Mouse (Mus musculus) forelimb bud, embryonic 11.5 days (tissue): ENCODE data around the gene Fcrla.
A peak's percentile ranks its signal among the peaks of the same experiment; 100 is the strongest.

Experiments used
- DNase-seq: peaks from one replicate; pipeline ENCODE4 v3.0.0-alpha.2; 2012; ENCODE audit warnings: low read depth, low spot score

Gene Fcrla

DNA sequence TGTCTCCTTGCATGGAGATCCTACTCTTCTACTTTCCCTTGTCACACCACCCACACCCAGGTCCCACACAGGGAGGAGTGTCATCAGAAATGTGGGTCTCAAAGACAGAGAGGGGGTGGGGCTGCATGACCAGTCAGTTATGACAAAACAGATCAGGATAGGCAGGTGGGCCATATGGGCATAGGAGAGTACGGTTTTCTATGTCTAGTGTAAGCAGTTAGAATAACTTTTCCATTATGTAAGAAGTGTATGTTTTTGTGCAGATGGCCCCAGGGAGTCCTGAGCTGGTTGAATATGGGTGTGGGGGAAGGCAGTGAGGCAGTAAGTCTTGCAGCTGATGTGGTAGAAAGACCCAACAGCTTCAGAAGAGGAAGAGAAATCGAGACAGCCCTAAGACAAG is 1.1 kb upstream of the Fcrla start:
- DNase-seq = no peak

DNA sequence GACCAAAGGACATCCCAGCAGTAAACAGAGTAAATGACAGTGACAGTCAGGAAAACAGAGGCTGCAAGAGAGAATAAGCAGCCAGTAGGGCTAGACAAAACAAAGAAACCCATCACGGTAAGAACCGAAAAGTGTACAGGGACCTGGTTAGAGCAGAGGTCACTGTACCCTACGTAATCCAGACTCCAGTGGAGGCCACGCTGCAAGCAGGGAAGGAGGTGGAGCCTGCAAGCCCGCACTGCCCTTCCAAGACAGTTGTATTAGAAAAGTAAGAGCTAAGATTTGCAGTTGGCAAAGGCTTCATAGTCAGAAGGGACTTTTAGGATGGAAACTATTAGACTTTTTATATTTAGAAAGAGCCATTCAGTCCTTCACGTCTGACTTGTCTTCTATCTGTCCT is 442 bp downstream of the Fcrla start:
- no peak for DNase-seq

DNA sequence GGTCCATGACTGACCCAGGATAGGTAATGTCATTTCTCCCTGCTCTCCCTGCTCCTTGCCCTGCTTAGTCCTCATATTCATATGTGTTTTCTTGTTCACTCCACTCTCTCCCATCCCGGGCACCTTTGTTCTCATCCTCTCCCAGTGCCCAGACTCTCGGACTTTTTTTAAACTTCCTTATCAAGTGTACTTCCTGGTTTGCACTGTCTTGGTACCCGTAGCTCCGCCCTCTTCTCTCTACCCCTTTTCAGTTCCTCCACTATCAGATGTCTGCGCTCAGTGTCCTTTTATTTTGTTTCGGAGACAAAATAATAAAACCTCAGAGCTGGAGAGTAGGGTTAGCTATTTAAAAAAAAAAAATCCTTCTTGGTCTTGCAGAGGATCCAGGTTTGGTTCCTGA is 2.9 kb downstream of the Fcrla start:
- DNase-seq = no peak

DNA sequence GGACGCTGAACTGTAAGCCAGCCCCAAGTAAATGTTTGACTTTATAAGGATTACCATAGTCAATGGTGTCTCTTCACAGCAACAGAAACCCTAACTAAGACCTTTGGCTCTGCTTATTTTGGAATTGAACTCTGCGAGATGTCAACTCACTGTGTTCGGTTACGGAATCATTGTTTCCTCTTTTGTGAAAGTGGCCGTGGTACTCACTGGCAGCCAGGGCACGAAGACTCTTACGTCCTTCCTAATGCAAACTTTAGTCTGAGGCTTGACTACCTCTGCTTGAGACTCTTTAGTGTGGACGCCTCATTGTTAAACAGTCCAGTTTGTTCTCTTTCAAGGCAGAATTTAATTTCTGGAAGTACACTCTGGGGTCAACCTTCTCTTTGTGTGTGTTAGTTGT is 8.1 kb downstream of the Fcrla start:
- DNase-seq = no peak

DNA sequence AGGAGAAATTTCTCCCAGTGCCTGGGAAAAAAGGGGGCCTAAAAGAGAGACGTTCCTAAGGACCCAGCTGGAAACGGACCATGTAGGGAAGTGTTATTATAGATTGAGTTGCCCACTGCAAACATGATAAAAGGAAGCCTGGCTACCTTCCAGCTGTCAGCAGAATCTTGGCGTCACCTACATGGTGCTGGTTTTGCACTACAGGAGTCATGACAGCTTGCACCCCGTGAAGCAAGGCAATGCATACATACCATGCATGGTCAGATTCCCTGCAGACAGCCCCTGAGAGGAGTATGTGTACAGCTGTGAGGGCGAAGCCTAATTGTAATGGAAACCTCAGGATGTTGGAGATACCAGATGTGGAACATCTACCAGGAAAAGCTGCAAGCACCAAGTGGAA is 11.7 kb downstream of the Fcrla start:
- DNase-seq = no peak

DNA sequence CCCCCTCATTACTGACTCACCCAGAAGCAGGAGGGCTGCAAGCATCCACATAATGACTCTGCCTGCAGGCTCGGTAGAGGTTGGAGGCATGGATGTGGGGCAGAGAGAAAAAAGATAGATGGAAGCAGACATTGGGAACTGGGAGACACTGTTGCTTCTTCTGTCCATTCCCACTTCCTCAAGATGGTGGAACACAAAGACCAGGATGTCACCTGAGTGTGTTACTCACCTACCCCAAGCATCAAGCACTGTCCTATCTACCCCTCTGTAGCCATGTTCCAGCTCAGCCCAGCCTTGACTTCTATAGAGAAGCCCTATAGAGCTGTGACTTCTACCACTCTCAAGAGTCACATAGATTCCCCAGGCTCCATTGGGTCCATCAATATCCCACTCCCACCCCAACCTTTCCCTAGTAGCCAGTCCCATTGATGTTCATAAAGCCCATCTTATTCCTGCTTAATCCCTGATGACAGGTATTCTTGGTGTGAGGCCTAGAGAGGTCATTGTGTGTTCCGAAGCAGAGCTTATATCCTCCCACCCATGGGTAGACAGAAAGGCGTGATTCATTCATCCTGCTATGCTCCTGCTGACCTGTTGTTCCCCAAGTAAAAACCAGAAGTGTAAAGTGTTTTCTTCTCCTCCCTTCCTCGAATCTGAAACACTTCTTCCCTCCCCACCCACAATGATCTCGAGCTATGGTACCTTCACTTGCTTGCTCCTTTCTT is 14.3 kb downstream of the Fcrla start, which contains the start of gene Fcrlb:
TSS of gene Fcrlb (minus strand) at position 51 of the 725 bp plus-strand sequence.
- DNase-seq = no peak

DNA sequence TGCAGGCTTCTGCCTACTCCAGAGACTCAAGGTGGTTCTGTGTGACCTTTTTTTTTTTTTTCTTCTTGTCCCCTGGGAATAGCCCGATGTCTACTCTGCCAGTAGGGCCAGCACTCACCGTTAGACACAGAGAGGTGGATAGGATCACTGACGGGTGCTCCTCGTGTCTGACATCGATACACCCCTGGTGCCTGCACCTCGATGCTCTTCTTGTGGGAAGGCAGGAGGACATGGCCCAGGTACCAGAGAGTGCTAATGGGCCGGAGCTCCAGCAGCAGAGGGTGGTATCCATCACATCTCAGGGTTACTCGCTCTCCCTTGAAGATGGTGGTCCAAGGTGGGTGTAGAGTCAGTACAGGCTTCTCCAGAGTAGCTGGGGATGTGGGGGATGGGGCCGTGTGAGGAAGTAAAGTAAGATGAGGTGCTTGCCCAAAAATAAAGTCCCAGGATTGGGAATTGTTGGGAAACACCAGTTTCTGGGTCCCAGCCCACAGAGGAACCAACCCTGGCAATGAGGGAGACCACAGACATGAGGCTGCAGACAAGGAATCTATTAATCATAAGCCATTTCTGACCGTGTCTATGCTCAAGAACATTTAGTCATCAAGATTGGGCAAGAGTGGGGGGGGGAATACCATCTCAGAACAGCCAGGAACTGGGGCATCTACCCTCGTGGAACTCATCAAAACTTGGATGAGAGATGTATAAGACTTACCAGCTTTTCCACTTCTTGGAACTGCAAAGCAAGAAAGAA is 15.3 kb downstream of the Fcrla start:
- DNase-seq = no peak

DNA sequence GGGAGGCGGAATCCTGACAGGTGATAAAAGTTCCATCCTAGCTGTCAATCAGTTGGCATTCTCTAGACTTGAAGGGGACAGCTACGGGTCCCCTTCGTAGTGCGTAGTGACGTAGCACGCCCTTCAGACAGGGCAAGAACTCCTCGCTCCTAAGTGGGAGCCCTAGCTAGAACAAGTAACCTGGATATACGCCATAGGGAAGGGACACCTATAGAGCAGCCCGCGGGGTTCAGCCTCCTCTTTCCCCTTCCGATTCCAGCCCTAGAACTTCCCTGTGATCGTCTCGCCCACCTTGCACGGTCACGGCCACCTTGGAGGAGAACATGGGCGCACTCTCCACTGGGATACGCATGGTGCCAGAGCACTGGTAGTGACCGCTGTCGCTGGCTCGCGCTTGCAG is 19.0 kb downstream of the Fcrla start:
- no peak for DNase-seq

DNA sequence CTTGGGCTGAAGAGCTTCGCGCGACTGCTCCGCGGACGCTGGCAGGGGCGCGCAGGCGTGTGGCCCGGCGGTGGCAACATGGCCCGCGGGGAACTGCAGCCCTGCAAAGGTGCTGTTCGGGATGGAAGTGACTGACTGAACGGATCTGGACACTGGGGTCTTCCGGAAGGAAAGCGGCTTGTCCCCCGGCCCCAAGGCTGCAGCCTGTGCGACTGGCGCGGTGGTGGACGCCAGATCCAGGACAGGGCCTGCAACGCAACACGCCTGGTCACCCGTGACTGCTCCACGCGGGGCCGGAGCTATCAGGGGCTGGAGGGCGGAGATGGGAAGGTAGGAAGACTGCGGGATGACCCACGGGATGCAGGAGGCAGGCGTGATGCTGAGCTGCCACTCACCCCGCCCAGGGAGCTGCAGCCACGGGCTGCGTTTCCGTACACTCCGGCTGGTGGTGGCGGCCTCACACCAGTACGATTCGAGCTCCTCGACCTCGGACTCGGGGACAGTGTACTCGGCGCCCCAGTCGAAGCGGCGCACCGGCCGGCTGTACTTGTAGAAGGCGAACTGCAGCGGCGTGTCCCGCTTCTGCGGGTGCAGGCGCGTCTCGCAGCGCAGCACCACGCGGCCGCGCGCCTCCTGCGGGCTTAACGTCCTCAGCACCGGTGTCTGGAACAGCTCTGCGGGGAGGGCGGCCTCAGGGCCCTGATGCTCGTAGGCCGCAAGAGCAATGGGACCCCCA is 19.8 kb downstream of the Fcrla start:
- peak; percentile 30 for DNase-seq

DNA sequence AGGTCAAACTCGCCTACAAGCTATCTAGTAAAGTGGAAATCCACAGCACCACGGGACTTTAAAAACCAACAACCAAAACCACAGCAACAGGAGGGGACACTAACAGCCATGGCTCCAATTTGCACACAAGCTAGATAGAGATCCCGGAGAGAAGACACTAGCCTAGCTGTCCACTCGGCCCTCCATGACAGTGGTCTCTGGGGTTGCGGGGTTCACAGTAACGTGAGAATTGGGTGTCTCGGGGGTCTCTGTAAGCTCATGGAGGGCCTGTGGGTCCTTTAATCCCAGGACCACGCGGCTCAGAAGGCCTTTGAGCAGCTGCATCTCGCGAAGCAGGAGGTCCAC is 20.3 kb downstream of the Fcrla start:
- no peak for DNase-seq

DNA sequence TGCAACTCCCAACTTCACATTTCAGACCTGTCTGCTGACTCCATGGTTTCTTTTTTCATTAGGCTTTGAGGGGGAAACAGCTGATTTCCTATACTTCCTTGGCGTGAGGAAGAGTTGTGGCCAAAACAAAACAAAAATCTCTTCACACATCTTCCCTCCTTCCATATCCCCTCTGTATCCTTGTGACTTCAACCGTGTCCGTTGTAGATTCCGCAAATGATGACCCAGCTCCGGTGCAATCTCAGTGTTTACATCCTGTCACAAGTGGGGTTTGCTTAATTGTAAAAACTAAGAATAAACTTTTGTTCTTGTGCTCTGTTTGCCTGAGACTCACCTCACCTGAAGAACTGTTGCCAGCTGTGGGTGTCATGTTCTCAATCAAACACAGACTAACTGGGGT is 23.9 kb downstream of the Fcrla start:
- DNase-seq = no peak

DNA sequence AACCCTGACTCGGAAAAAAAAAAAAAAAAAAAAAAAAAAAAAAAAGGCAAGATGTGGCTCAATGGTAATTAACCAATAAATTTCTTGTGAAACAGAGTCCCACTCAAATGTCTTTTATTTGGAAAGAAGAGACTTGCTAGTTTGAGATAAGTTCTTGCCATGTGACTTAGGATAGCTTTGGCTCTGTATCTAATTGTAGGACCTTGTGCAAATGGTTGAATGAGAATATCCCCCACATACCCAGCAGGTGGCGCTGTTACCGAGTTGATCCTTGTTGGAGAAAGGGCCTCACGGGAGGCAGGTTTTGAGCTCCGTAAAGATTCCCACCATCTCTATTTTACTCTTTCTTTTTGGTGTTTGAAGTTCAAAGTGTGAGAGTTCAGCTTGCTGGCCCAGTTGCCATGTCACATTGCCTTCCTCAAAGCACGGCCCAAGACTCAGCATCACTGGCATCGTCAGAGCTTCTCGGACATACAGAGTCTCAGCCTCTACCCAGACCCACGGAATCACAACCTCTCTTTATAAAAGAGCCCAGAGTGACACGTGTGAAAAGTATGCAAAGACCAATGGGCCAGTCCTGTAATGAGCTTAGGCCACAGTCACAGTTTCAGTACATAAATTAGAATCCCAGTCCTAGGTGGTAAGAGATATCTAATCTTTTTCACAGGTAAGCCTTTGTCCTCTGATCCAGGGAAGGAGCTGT is 25.7 kb downstream of the Fcrla start:
- peak; percentile 88 for DNase-seq

DNA sequence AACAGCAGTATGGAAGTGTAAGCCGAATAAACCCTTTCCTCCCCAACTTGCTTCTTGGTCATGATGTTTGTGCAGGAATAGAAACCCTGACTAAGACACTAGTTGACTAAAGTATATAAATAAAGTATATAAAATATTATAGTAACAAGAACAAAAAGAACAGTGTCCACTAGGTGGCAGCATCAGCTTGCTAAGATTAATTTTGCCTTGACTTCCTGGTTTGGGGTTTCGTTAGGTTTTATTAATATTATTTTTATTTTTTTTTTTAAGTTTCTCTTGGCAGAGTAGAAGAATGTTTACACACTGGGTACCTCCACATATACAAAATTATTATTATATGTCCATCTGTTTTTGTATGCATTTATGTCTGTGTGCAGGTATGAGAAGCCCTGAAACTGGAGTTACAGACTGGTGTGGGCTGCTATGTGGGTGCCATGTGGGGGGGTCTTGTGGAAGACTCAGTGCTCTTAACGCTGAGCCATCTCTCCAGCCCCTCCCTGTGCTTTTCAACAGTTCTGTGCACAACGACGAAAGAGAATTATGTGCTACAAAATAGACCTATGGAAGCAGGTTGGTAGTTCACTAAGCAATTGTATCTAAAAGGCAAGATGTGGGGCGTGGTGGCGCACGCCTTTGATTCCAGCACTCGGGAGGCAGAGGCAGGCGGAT is 26.4 kb downstream of the Fcrla start:
- peak; percentile 65 for DNase-seq

DNA sequence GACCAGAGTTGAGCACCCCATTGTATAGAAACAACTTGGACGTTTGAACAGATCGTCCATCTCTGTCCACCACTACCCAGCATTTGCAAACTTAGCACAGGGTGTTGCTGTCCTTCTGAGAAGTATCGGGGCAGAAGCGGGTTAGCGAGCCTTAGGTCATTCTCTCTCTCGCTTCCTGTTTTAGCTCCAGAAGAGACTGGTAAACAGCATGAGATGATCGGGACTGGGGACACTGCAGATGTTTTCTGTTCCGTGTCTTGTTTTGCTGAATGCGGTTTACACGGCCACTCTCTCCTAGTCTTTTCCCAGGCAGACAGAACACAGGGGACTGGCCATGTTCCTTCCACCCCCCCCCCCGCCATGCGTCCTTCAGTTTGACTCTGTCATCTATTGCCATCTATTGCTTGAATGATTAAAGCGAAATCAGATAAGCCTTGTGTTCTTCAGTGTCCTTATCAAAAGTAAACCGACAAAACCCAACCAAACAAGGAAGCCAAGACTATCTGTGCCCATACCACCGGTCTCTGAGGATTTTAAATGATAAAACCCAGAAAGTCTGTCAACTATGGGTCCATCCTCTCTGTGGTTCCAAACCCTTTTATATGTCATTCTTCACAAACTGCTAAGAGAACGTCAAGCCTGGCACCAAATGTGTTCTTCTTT is 28.8 kb downstream of the Fcrla start:
- no peak for DNase-seq

DNA sequence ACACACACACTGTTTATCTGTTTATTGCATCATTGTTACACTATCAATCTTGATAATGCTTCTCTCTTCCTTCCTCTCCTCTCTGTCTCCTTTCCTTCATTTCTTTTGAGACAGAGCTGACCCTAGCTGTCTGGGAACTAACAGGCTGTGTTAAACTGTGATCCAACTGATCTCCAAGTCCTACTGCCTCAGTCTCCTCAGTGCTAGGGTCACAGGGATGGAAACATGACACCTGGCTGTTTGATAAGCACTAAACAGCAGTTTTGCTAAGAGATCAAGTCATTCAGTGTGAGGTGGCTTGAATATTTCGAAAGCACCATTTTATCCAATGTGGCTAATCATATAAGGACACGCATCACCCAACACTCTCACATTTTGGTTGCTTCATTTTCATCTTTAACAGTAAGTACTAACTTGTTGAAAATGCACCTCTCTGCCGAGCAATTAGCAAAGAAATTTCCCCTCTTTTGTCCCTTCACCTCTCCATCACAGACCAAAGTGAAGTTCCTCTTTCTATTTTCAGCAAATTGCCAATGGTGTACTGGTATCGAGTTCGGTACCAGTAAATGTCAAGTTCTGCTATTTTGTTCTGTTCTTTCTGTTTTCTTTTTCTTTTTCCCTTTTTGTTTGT is 30.6 kb downstream of the Fcrla start:
- no peak for DNase-seq

DNA sequence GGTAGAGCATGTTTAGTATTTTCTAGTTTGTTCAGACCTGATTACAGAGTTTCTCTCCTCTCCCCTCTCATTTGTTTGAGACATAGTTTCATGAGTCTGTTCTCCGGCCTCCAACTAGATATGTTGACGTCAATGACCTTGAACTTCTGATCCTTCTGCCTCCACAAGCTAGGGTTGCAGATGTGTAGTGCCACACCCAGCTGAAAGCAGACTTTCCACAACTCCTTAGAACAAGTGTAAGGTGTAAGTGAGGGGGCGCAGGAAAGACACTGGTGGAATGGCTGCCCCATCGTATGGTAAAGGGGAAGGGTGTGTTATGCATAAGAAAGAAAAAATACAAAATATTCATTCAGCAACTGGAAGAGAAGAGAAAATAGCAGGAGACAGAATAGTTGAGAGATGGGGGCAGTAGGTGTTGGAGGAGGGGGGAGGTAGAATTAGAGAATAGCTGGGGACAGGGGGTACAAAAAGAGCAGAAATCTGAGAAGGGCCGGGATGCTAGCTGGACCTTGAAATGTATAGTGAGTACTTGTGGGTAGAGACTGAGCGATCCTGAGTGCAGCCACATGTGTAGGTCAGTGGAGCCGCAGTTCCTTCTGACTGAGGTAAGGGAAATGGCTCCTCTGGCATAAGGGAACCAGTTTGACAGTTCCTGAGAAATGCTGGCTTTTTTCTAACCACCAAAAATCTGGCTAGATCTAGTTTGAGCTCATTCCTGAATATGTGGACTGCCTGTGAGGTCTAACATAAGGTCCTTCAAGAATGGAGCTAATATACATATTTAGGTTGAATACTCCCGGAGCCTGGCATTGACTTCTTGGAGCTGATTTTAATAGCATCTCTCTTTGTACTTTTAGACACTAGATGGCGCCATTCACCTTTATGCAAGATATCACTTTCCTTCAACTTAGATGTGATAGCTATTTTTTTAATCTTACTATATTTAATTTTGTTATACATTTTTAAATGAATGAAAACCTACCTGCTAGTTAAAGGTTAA is 32.5 kb downstream of the Fcrla start:
- DNase-seq = peak; percentile 64

DNA sequence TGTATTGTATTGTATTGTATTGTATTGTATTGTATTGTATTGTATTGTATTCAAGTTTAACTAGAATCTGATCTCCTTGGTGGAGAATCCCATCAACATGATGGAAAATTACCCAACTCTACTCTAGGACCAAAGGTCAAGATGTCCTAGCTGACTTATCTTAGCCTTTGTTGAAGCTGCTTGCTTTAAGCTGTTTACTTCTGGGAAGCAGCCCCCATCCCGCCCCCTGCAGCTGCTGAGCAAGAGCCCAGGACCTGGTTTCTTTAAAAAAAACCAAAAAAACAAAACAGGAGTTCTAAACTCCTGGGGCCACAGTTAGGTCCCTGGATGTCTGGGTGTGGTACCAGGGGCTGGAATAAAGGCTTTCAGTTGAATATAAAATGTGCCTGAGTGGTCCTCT is 35.1 kb downstream of the Fcrla start:
- no peak for DNase-seq

DNA sequence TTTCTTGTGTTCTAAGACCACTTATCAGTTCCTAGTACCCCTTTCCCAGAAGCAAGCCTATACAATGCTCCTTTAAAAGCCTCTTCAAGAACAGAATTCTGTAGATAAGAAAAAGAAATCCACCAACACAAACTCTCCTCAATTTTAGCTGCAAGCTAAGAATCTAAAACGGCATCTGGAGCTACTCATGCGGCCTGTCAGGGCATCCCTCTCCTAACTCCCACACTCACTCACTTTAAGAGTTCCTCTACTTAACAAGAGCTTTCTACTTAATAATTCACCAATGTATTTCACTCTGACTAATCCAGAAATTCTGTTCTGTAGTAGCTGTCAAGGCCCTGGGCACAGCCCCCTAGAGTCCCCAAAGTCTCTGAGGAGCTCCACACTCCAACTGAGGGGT is 35.7 kb downstream of the Fcrla start:
- DNase-seq = no peak

DNA sequence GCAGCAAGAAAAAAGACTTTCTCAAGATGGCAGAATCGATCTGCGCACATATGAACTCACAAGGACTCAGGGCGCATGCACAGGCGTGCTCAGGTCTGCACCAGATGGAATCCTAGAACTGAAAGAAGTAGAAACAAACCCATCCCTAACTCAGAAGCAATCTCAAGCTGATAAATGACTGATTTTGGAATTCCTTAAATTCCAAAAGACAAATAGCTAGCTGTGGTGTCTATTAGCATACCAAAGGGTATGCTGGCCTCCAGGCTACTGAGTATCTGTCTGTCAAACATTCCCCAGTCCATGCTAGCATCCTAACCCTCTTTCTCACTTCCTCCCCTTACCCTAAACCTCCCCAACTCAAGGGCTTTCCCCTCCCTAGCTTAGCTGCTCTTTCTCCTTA is 38.1 kb downstream of the Fcrla start:
- no peak for DNase-seq
